Mouse (Mus musculus) gastrocnemius, adult 2 months (tissue): ENCODE measurements around the gene Vti1a. TPM values are rescaled to one million over a fixed set of nuclear protein-coding genes. Genes with fewer than 3 reads are reported as not detected.

Source experiments
- DNase-seq: peaks from one replicate; pipeline ENCODE4 v3.0.0; 2022
- H3K27ac ChIP-seq: fragments of 200-600 bp; 2 replicates; pipeline ENCODE4 v1.8.1; 2022; ENCODE audit warnings: mild to moderate bottlenecking
- H3K4me3 ChIP-seq: fragments of 200-600 bp; 2 replicates; pipeline ENCODE4 v1.8.1; 2022; ENCODE audit warnings: mild to moderate bottlenecking, moderate library complexity
- CTCF ChIP-seq: fragments of 200-600 bp; IDR thresholded peaks from 2 replicates; pipeline ENCODE4 v1.8.1; 2022; ENCODE audit warnings: antibody characterized with exemption, mild to moderate bottlenecking, moderate library complexity
- intact Hi-C: fragments of 180-260 bp; cut with DNase I; formaldehyde crosslinking; loops from one replicate; pipeline ENCODE4 v1.15.1; 2025
- total RNA-seq, 2 experiments: library from RNA; stranded (reverse); gene quantifications; 2 replicates each; pipeline ENCODE4 v1.2.3; 2021

The Vti1a gene
- total RNA-seq, 2 experiments from 2014 or later = 18.9 to 20.3 TPM

- DNase-seq = no peak
- no peak overlapping the region for H3K4me3 ChIP-seq
- no peak overlapping the region for H3K27ac ChIP-seq
- intact Hi-C loops = loop anchor here (5.0 to 10.0 kb wide), 3 partner anchors 102 to 257 kb away; partner anchors contain the start of gene Tcf7l2
- no peak for TF ChIP-seq CTCF
Measured at GRCm38 (mm10) chr19:55640251-55640650, 324.2 kb downstream of the Vti1a start.

GRCm38 (mm10) chr19:55641891-55642290 lies 325.8 kb downstream of the Vti1a start:
- DNase-seq = no peak
- TF ChIP-seq CTCF = no peak
- Histone ChIP-seq H3K27ac (no peak overlapping the region), H3K4me3 (no peak overlapping the region)
- intact Hi-C loops = loop anchor here (5.0 to 10.0 kb wide), 3 partner anchors 100 to 255 kb away; partner anchors contain the start of gene Tcf7l2

GRCm38 (mm10) chr19:55642361-55642760 lies 326.3 kb downstream of the Vti1a start:
- intact Hi-C loops = loop anchor here (5.0 to 10.0 kb wide), 3 partner anchors 100 to 255 kb away; partner anchors contain the start of gene Tcf7l2
- H3K27ac ChIP-seq = peak overlapping the region; percentile 87; the same call in 1 of the 2 replicates
- no peak overlapping the region for H3K4me3 ChIP-seq
- TF ChIP-seq CTCF = no peak
- DNase-seq = no peak

GRCm38 (mm10) chr19:55643288-55643901 lies 327.3 kb downstream of the Vti1a start:
- Histone ChIP-seq H3K27ac (peak overlapping the region; percentile 87), H3K4me3 (peak overlapping the region; percentile 74)
- TF ChIP-seq CTCF = no peak
- DNase-seq = peak; percentile 70
- intact Hi-C loops = loop anchor here (5.0 to 10.0 kb wide), 3 partner anchors 99 to 254 kb away; partner anchors contain the start of gene Tcf7l2

GRCm38 (mm10) chr19:55643931-55644330 lies 327.8 kb downstream of the Vti1a start:
- DNase-seq = peak; percentile 43
- intact Hi-C loops = loop anchor here (5.0 to 10.0 kb wide), 3 partner anchors 98 to 253 kb away; partner anchors contain the start of gene Tcf7l2
- H3K27ac ChIP-seq = peak overlapping the region; percentile 87
- TF ChIP-seq CTCF = no peak
- peak overlapping the region; percentile 74 for H3K4me3 ChIP-seq

DNA sequence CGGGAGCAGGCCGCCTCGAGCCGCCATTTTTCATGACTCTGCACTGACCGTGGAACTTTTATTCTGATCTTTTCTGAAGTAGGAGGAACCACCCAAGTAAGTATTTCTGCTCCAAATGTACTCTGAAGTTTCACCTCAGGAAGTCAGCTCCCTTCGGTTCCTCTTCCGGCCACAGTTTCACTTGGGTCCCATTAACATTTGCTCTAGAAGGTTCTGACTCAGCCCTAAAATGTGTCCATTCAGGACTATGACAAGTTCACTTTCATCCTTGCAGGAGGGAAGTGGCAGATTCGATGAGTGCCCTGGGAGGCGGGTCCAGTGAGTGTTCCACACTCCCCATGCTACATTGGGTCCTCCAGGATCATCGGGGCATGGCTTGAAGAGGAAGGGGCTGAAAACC lies 333.3 kb downstream of the Vti1a start:
- Histone ChIP-seq H3K27ac (no peak overlapping the region), H3K4me3 (no peak overlapping the region)
- no peak for TF ChIP-seq CTCF
- intact Hi-C loops = loop anchor here (10.0 kb wide), 1 partner anchor 225 kb away; no protein-coding TSS in a partner anchor
- DNase-seq = no peak

DNA sequence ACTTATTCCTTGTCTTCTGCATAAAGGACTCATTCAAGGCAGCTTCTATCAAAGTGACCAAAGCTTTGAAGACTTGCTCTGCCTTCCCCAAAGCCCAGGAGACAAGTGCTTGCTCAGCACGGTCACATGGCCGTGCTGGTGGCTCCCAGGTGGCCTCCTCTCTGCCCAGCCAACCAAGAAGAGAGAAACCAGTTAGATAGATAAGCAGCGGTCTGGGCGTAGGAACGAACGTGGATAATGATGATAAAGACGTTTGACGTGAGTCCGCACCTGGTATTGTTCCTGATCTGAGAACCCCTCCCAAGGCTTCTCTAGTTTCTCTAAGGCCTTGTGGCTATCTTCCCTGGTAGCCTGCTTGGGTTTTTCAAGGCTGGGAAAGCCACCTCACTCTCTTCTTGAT lies 334.9 kb downstream of the Vti1a start:
- Histone ChIP-seq H3K4me3 (no peak overlapping the region), H3K27ac (no peak overlapping the region)
- TF ChIP-seq CTCF = no peak
- intact Hi-C loops = no loop called here
- DNase-seq = no peak

DNA sequence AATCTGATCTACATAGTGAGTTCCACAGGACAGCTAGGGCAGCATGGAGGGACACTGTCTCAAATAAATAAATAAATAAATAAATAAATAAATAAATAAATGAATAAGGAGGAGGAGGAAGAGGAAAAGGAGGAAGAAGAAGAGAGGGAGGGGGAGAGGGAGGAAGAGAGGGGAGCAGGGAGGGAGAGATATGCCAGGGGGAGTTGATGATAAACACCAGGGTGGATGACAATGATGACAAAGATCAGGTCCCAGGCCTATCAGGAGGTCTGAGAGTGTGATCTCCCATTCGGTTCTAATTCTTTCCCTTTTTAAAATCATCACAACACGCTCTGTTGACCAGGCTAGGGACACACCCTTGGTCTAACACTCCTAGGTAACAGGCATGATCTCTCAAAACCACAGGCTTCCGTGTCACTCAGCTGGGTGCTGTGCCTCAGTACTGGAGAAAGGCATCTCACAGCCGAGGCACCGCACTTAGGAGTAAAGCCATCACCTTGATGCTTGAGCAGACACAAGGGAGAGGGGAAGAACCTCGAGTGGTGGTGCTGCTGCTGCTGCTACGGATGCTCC lies 336.7 kb downstream of the Vti1a start:
- H3K27ac ChIP-seq = no peak overlapping the region
- H3K4me3 ChIP-seq = no peak overlapping the region
- intact Hi-C loops = no loop called here
- DNase-seq = no peak
- TF ChIP-seq CTCF = no peak

- intact Hi-C loops = no loop called here
- H3K4me3 ChIP-seq = no peak overlapping the region
- DNase-seq = peak; percentile 27
- TF ChIP-seq CTCF = no peak
- no peak overlapping the region for H3K27ac ChIP-seq
Measured at GRCm38 (mm10) chr19:55660165-55660564, 344.1 kb downstream of the Vti1a start.

GRCm38 (mm10) chr19:55662521-55663223 lies 346.6 kb downstream of the Vti1a start:
- intact Hi-C loops = no loop called here
- Histone ChIP-seq H3K27ac (no peak overlapping the region), H3K4me3 (no peak overlapping the region)
- DNase-seq = no peak
- no peak for TF ChIP-seq CTCF

DNA sequence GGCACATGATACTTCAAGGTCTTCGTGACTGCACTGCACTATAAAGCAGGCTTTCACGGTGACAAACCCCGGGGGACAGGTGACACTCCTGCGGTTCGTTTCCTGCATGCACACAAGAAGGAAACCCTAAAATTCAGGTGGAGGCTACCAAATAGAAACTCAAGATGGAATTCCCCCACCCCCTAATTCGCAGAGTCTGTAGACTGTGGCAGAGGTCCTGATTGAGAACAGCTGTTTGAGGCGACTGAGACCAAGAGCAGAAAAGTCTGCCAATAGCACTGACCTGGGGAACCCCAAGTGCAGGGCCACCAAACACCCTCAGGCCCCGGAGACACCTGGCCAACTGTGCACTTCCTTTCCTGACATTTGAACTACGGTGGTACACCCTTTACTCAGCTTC lies 351.7 kb downstream of the Vti1a start:
- TF ChIP-seq CTCF = no peak
- H3K4me3 ChIP-seq = no peak overlapping the region
- H3K27ac ChIP-seq = no peak overlapping the region
- DNase-seq = no peak
- intact Hi-C loops = no loop called here

GRCm38 (mm10) chr19:55668896-55669295 lies 352.8 kb downstream of the Vti1a start:
- intact Hi-C loops = no loop called here

More at GRCm38 (mm10) chr19:55668896-55669295, 352.8 kb downstream of the Vti1a start:
- no peak overlapping the region for H3K27ac ChIP-seq
- no peak for DNase-seq
- TF ChIP-seq CTCF = no peak
- H3K4me3 ChIP-seq = no peak overlapping the region

Other genes starting within 250 kb of the Vti1a start
- 100 to 1,000 TPM in 1 of 2 experiments, 10 to 100 TPM in 1; 69.0 to 124 TPM for gene Gpam, start 189.1 kb upstream of the Vti1a start, total RNA-seq
- not detected for gene Tectb, start 135.6 kb upstream of the Vti1a start, total RNA-seq
- gene Gucy2g, start 75.1 kb upstream of the Vti1a start, total RNA-seq = under 1 TPM; 0.15 to 0.39 TPM
- 1 to 10 TPM; 2.9 to 6.3 TPM for gene Acsl5, start 64.4 kb upstream of the Vti1a start, total RNA-seq
- gene Zdhhc6, start 263 bp upstream of the Vti1a start, total RNA-seq = 10 to 100 TPM; 19.6 to 23.3 TPM